Mouse (Mus musculus) E14TG2a.4 (cell line): ENCODE results near the gene Cenpi.

Experiments
- CTCF ChIP-seq: conservative IDR thresholded peaks from 2 replicates; pipeline ENCODE4 v1.5.1; 2014; ENCODE audit warnings: low read length
- POU5F1 ChIP-seq: IDR thresholded peaks from 2 replicates; pipeline ENCODE4 v1.6.1; 2014; ENCODE audit warnings: low read length, borderline replicate concordance

DNA sequence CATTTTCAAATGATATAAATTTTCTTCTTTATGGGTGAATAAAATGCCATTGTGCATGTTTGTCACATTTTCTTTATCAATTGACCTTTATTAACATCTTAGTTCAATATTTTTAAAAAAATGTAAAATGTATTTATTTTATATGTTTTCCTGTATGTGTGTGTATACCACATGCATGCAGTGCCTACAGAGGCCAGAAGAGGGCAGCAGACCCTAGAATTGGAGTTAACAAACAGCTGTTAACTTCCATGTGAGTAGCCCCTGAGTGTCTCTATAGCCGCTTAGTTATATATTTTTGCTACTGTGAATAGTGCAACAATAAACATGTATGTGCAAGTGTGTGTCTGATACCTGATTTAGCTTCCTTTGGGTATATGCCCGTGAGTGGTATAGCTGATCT is 25.4 kb downstream of the Cenpi start:
- TF ChIP-seq CTCF: peak; percentile 61
- TF ChIP-seq POU5F1: no peak
